Mouse (Mus musculus) hindbrain, postnatal 0 days (tissue): ENCODE measurements around the gene Atp8a1. TPM values are rescaled to one million over a fixed set of nuclear protein-coding genes. Genes with fewer than 3 reads are reported as not detected.

ENCODE experiments used
- ATAC-seq: fragments of 200-750 bp; cut with Nextera tagmentation; 2 replicates; pipeline ENCODE4 v1.8.0; 2017; ENCODE audit warnings: mild to moderate bottlenecking, moderate TSS enrichment, moderate library complexity
- DNase-seq: peaks from one replicate; pipeline ENCODE4 v3.0.0-alpha.2; 2015; ENCODE audit warnings: low spot score
- H3K27ac ChIP-seq: fragments of 300-500 bp; sonication (generic); 2 replicates; pipeline ENCODE4 v1.5.1; 2014; ENCODE audit warnings: mild to moderate bottlenecking
- H3K27me3 ChIP-seq: fragments of 300-500 bp; sonication (generic); 2 replicates; pipeline ENCODE4 v1.6.1; 2014; ENCODE audit warnings: low read length, mixed read lengths; ENCODE audit not compliant: insufficient read depth
- H3K36me3 ChIP-seq: fragments of 300-500 bp; sonication (generic); 2 replicates; pipeline ENCODE4 v1.6.1; 2014; ENCODE audit warnings: low read length, mixed read lengths; ENCODE audit not compliant: insufficient read depth
- H3K4me1 ChIP-seq: fragments of 300-500 bp; sonication (generic); 2 replicates; pipeline ENCODE4 v1.6.1; 2014; ENCODE audit warnings: antibody characterized with exemption, low read length, mixed read lengths; ENCODE audit not compliant: insufficient read depth
- H3K4me2 ChIP-seq: fragments of 300-500 bp; sonication (generic); 2 replicates; pipeline ENCODE4 v1.6.1; 2014; ENCODE audit warnings: low read depth, mild to moderate bottlenecking, low read length, moderate library complexity, mixed read lengths
- H3K4me3 ChIP-seq: fragments of 300-500 bp; sonication (generic); 2 replicates; pipeline ENCODE4 v1.5.1; 2014; ENCODE audit warnings: low read length
- H3K9ac ChIP-seq: fragments of 300-500 bp; sonication (generic); replicated peaks from 2 replicates; pipeline ENCODE4 v1.6.1; 2014; ENCODE audit warnings: mild to moderate bottlenecking, low read length, moderate library complexity, mixed read lengths
- H3K9me3 ChIP-seq: fragments of 300-500 bp; sonication (generic); 2 replicates; pipeline ENCODE4 v1.6.1; 2016; ENCODE audit warnings: low read length, mixed read lengths
- CTCF ChIP-seq: IDR thresholded peaks from 2 replicates; pipeline ENCODE4 v1.5.1; 2016; ENCODE audit warnings: antibody characterized with exemption, control low read depth, low read depth
- WGBS: fragments of 180-500 bp; shearing (Covaris S2); extraction: QIAGEN DNeasy Blood & Tissue Kit; methylation state at CpG from one replicate; pipeline ENCODE4 v1.1.7; 2014; 5-methylcytosine and 5-hydroxymethylcytosine counted together
- polyA plus RNA-seq: library from polyadenylated mRNA; unstranded; fragments of >200 nt; fragmentation: Nextera tagmentation; extraction: Ambion mirVana; gene quantifications from 2 replicates; pipeline ENCODE4 v1.2.1, GENCODE M21; 2015
- total RNA-seq: library from RNA; depleted of rRNA; stranded (reverse); fragments of >200 nt; gene quantifications from 2 replicates; pipeline ENCODE4 v1.2.3, GENCODE M21; 2014

Gene Atp8a1
- total and polyA plus RNA-seq, 2 experiments from 2014 or later: 41.1 to 78.2 TPM

DNA sequence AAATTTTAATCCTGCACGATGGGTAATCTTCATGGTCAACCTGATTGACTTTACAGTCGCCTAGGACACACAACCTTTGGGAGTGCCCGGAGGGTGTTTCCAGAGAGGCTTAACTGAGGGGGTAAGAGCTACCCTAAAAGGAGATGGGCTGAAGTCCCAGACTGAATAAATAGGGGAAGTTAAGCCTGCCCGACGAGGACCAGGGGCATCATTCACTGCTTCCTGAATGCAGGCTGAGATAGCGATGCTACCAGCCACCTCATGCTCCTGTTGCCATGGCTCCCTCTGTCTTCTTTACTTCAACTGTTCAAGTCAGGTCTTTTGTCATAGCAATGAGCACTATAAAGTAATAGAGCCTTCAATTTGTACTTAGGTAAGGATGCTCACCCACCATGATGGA lies 177.1 kb downstream of the Atp8a1 start:
- Histone ChIP-seq H3K9ac (no peak overlapping the region), H3K4me3 (no peak overlapping the region), H3K4me2 (no peak overlapping the region), H3K4me1 (no peaks in the 10 kb centered on the region), H3K27me3 (no peaks in the 10 kb centered on the region), H3K9me3 (no peaks in the 10 kb centered on the region), H3K36me3 (peaks cover 17% of the 10 kb centered on the region; the same call in 1 of the 2 replicates), H3K27ac (no peak overlapping the region)
- no peak for TF ChIP-seq CTCF
- ATAC-seq: no peak
- WGBS: 69% methylated on average over 6 of the region's 6 CpGs
- DNase-seq: no peak

DNA sequence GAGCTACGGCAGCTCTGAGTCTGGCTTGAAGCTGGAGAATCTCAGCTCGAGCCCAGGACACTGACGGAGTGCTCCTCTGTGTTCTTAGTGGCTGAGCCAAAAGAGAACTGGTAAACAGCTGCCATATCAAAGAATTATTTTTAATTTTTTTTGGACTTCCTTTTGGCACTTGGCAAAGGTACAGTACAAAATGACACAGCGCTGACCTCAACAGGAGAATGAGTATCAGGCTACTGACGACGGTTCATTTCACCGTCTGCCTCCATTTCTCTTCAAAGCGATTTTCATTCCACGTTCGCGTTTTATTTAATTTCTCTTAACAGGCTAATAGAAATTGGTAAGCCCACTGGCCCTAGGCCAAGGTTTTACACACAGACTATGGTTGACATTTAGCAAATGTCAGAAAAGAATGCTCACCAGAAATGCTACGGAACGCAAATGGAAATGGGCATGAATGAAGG lies 177.8 kb downstream of the Atp8a1 start:
- DNase-seq (peak; percentile 18), ATAC-seq (peak; percentile 40; the same call in 1 of the 2 replicates)
- H3K27me3 ChIP-seq: no peaks in the 10 kb centered on the region
- no peaks in the 10 kb centered on the region for H3K4me1 ChIP-seq
- no peak overlapping the region for H3K4me3 ChIP-seq
- H3K36me3 ChIP-seq: peaks cover 18% of the 10 kb centered on the region; the same call in 1 of the 2 replicates
- no peak overlapping the region for H3K27ac ChIP-seq
- H3K9ac ChIP-seq: no peak overlapping the region
- H3K4me2 ChIP-seq: no peak overlapping the region
- TF ChIP-seq CTCF: no peak
- WGBS: 52% methylated on average over 13 of the region's 13 CpGs
- no peaks in the 10 kb centered on the region for H3K9me3 ChIP-seq

DNA sequence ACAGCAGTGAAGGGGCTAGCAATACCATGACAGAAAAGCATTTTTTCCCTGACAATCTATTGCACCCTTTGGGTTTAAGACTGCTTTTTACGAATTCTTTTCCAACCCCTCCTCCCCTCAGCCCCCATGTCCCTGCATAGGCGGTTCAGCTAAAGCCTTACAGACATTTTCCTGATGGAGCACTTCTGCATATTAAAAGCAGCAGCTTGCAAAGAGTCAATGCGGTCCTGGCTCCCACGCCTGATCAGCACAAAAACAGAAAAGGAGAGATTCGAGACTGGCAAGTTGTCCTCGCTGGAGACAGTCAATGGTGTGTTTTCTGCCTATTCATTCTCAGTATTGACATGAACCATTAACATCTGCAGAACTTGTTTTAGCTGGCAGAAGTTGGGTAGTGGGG lies 184.5 kb downstream of the Atp8a1 start:
- ATAC-seq (no peak), DNase-seq (no peak)
- no peaks in the 10 kb centered on the region for H3K4me1 ChIP-seq
- peaks cover 13% of the 10 kb centered on the region; the same call in 1 of the 2 replicates for H3K36me3 ChIP-seq
- TF ChIP-seq CTCF: no peak
- H3K9me3 ChIP-seq: no peaks in the 10 kb centered on the region
- H3K4me3 ChIP-seq: no peak overlapping the region
- WGBS: 30% methylated on average over 6 of the region's 6 CpGs
- no peaks in the 10 kb centered on the region for H3K27me3 ChIP-seq
- H3K27ac ChIP-seq: no peak overlapping the region
- H3K4me2 ChIP-seq: no peak overlapping the region
- no peak overlapping the region for H3K9ac ChIP-seq

DNA sequence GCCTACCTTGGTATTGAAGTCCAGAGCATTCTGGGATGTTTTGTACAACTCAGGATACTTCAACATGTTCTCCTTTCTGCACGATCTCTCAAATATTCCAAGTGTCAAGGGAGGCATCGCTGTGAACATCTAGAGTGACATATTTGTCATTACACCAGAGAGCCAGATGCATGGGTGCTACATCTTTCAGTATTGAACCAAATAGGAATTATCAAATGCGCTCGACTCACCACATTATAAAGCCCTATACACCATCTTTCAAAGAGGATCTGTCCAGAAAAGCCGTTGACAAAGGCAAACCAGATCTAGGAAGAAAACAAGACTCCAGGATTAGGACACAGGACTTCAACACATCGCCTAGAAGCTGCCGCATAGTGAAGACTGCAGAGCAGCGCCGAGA lies 187.4 kb downstream of the Atp8a1 start:
- Histone ChIP-seq H3K27me3 (no peaks in the 10 kb centered on the region), H3K9ac (no peak overlapping the region), H3K4me2 (no peak overlapping the region), H3K4me3 (no peak overlapping the region), H3K4me1 (no peaks in the 10 kb centered on the region), H3K9me3 (no peaks in the 10 kb centered on the region), H3K36me3 (peaks cover 4% of the 10 kb centered on the region; the same call in 1 of the 2 replicates), H3K27ac (no peak overlapping the region)
- no peak for TF ChIP-seq CTCF
- no peak for DNase-seq
- ATAC-seq: no peak
- 90% methylated on average over 9 of the region's 9 CpGs for WGBS

DNA sequence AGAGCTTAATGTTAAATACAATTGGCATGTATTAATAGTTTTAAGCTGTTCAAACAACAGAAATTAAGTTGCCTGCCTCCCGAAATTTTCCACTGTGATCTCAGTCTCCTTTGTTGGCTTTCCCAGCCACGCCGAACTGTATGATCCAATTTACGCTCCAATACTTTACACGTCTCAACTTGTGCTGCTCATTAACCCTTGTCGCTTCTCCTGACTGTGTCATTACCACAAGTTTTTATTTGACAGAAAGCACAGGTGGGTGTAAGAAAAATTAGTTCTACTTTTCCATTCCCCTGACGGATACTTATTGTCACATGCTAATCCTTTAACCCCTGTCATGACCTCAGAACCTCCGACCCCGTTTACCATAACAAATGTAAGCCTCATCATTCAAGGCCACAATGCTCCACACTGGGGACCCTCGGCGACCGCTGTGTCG lies 190.4 kb downstream of the Atp8a1 start:
- TF ChIP-seq CTCF: no peak
- Histone ChIP-seq H3K4me1 (no peaks in the 10 kb centered on the region), H3K9me3 (no peaks in the 10 kb centered on the region), H3K9ac (no peak overlapping the region), H3K4me2 (no peak overlapping the region), H3K27me3 (no peaks in the 10 kb centered on the region), H3K27ac (no peak overlapping the region), H3K36me3 (no peaks in the 10 kb centered on the region), H3K4me3 (no peak overlapping the region)
- DNase-seq (no peak), ATAC-seq (no peak)
- 32% methylated on average over 13 of the region's 13 CpGs for WGBS

DNA sequence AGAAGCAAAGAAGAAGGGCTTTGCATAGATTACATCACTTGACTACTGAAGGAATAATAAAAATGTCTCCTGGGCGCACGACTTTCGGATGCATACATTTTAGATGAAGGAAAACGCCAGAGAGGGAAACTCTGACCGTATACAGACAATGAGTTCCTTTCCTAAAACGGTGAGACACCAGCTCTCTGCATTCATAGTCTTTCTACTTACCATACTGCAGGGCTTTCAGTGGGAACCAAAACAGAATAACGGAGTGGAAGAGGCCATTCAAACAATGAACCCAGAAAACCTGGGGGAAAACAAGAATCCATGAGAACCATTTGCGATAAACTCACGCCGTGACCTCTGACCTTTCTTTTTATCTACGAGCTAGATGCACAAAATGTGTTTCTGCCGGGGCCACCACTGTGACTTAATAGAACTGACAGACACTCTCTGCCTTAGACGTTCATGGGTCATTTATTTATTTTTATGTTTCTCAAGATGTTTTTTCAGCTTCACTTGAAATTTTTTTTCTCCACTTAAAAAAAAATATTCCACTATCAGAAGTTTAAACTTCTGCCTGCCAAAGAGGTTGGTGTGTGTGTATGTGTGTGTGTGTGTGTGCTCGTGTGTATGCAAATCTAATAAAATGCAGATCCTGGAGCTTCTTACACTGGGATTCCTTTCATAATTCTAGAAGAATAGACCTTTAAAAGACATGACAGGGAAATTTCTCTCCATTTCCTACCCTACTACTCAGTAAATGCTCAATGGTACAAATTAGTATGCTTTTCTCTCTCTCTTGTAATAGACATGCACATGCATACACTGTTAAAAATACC lies 191.3 kb downstream of the Atp8a1 start:
- DNase-seq: no peak

DNA sequence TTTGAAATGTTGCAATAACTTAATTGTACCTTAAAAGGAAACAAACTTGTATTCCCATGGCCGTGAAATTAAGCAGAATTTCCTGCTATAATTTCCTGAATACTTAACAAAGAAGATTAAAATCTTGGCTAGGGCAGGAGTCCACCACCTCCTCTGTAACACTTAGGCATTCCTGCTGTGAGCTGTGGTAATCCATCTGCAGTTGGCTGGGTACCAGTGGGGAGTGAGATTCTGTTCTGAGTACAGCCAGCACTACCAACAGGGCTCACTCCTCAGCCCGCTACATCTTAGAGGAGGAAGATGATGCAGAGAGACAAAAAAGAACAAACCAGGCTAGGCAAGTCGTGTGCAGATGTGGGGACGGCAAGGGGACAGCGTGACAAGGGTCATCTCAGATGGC lies 192.7 kb downstream of the Atp8a1 start:
- DNase-seq (peak; percentile 46), ATAC-seq (0 out of 2 replicates have a peak, but pooled peaks have one; percentile 18)
- no peak overlapping the region for H3K4me3 ChIP-seq
- H3K4me1 ChIP-seq: no peaks in the 10 kb centered on the region
- H3K27me3 ChIP-seq: no peaks in the 10 kb centered on the region
- H3K27ac ChIP-seq: no peak overlapping the region
- 56% methylated on average over 5 of the region's 5 CpGs for WGBS
- H3K4me2 ChIP-seq: no peak overlapping the region
- H3K9ac ChIP-seq: no peak overlapping the region
- TF ChIP-seq CTCF: no peak
- 0 out of 2 replicates have a peak, but pooled peaks cover 6% of the 10 kb centered on the region for H3K36me3 ChIP-seq
- no peaks in the 10 kb centered on the region for H3K9me3 ChIP-seq

More for the DNA sequence above, 191.3 kb downstream of the Atp8a1 start:
- Histone ChIP-seq H3K4me3 (no peak overlapping the region), H3K4me2 (no peak overlapping the region), H3K4me1 (no peaks in the 10 kb centered on the region), H3K36me3 (0 out of 2 replicates have a peak, but pooled peaks cover 6% of the 10 kb centered on the region), H3K9me3 (no peaks in the 10 kb centered on the region), H3K27ac (no peak overlapping the region), H3K9ac (no peak overlapping the region), H3K27me3 (no peaks in the 10 kb centered on the region)
- no peak for TF ChIP-seq CTCF
- 36% methylated on average over 14 of the region's 14 CpGs for WGBS
- no peak for ATAC-seq
